Mouse (Mus musculus) spleen, postnatal 10 days (tissue): ENCODE data around the gene Gdpgp1.

Experiments used
- DNase-seq, 2 experiments: peaks; one replicate each; pipeline ENCODE4 v3.0.0; 2021 to 2022; ENCODE audit warnings: low spot score in 2 of 2

Gdpgp1 gene

GRCm38 (mm10) chr7:80221179-80221750 is 11.4 kb upstream of the Gdpgp1 start:
- DNase-seq = no peak

- DNase-seq = no peak
Observed at GRCm38 (mm10) chr7:80227065-80227464, 5.6 kb upstream of the Gdpgp1 start.

- DNase-seq = peak in 1 of 2 experiments; percentile 58
Observed at GRCm38 (mm10) chr7:80230196-80230595, 2.5 kb upstream of the Gdpgp1 start.

- no peak for DNase-seq
Observed at GRCm38 (mm10) chr7:80231971-80232488, 635 bp upstream of the Gdpgp1 start.

GRCm38 (mm10) chr7:80233799-80234198 is 1.1 kb downstream of the Gdpgp1 start:
- no peak for DNase-seq

- no peak for DNase-seq
Observed at GRCm38 (mm10) chr7:80238542-80238941, 5.9 kb downstream of the Gdpgp1 start.

GRCm38 (mm10) chr7:80241661-80242060 is 9.0 kb downstream of the Gdpgp1 start:
- DNase-seq = no peak

- no peak for DNase-seq
Observed at GRCm38 (mm10) chr7:80244851-80245250, 12.2 kb downstream of the Gdpgp1 start.

GRCm38 (mm10) chr7:80246148-80246721 is 13.6 kb downstream of the Gdpgp1 start, which contains the start of gene Ttll13:
Gene Ttll13 (plus strand): TSS chr7:80246376.
- peak; percentile 94 to 99 for DNase-seq

- DNase-seq = no peak
Observed at GRCm38 (mm10) chr7:80246859-80247258, 14.2 kb downstream of the Gdpgp1 start.

- DNase-seq = no peak
Observed at GRCm38 (mm10) chr7:80252437-80252836, 19.8 kb downstream of the Gdpgp1 start.

- DNase-seq = no peak
Observed at GRCm38 (mm10) chr7:80252886-80253285, 20.2 kb downstream of the Gdpgp1 start.

- DNase-seq = no peak
Observed at GRCm38 (mm10) chr7:80255981-80256380, 23.3 kb downstream of the Gdpgp1 start.

GRCm38 (mm10) chr7:80257706-80258105 is 25.0 kb downstream of the Gdpgp1 start:
- DNase-seq = no peak

GRCm38 (mm10) chr7:80260625-80261371 is 28.1 kb downstream of the Gdpgp1 start, which contains the start of gene Ngrn:
Gene Ngrn (plus strand): TSS chr7:80261215.
- peak in 1 of 2 experiments; percentile 88 for DNase-seq

GRCm38 (mm10) chr7:80261372-80261990 is 28.8 kb downstream of the Gdpgp1 start:
- peak in 1 of 2 experiments; percentile 70 for DNase-seq

- DNase-seq = no peak
Observed at GRCm38 (mm10) chr7:80264606-80265005, 31.9 kb downstream of the Gdpgp1 start.

GRCm38 (mm10) chr7:80267764-80268163 is 35.1 kb downstream of the Gdpgp1 start:
- DNase-seq = no peak

- peak; percentile 90 to 97 for DNase-seq
Observed at GRCm38 (mm10) chr7:80268897-80269750, 36.5 kb downstream of the Gdpgp1 start, which contains the start of gene Vps33b. Gene Vps33b (plus strand): TSS chr7:80269649.

- DNase-seq = peak in 1 of 2 experiments; percentile 48
Observed at GRCm38 (mm10) chr7:80269751-80270255, 37.1 kb downstream of the Gdpgp1 start.

GRCm38 (mm10) chr7:80273456-80273855 is 40.8 kb downstream of the Gdpgp1 start:
- no peak for DNase-seq
